Mouse (Mus musculus) limb, embryonic 12.5 days (tissue): ENCODE data around the gene Rgs8. TPM values are rescaled to one million over a fixed set of nuclear protein-coding genes. Genes with fewer than 3 reads are reported as not detected.

Experiments used
- ATAC-seq: fragments of 200-750 bp; cut with Nextera tagmentation; 2 replicates; pipeline ENCODE4 v1.8.0; 2017; ENCODE audit warnings: low read depth, moderate TSS enrichment; ENCODE audit not compliant: insufficient number of reproducible peaks, insufficient read depth, low FRiP score, low TSS enrichment
- H3K27ac ChIP-seq: fragments of 300-500 bp; sonication (generic); 2 replicates; pipeline ENCODE4 v1.5.1; 2016; ENCODE audit warnings: mild to moderate bottlenecking, moderate library complexity
- H3K27me3 ChIP-seq: fragments of 300-500 bp; sonication (generic); 2 replicates; pipeline ENCODE4 v1.6.1; 2016; ENCODE audit warnings: mild to moderate bottlenecking, moderate library complexity
- H3K36me3 ChIP-seq: fragments of 300-500 bp; sonication (generic); 2 replicates; pipeline ENCODE4 v1.6.1; 2016; ENCODE audit warnings: mild to moderate bottlenecking, moderate library complexity
- H3K4me1 ChIP-seq: fragments of 300-500 bp; sonication (generic); replicated peaks from 2 replicates; pipeline ENCODE4 v1.6.1; 2016
- H3K4me2 ChIP-seq: fragments of 300-500 bp; sonication (generic); 2 replicates; pipeline ENCODE4 v1.6.1; 2016; ENCODE audit warnings: mild to moderate bottlenecking, moderate library complexity
- H3K4me3 ChIP-seq: fragments of 300-500 bp; sonication (generic); replicated peaks from 2 replicates; pipeline ENCODE4 v1.5.1; 2016; ENCODE audit warnings: mild to moderate bottlenecking
- H3K9ac ChIP-seq: fragments of 300-500 bp; sonication (generic); replicated peaks from 2 replicates; pipeline ENCODE4 v1.6.1; 2016; ENCODE audit warnings: mild to moderate bottlenecking, moderate library complexity
- H3K9me3 ChIP-seq: fragments of 300-500 bp; sonication (generic); 2 replicates; pipeline ENCODE4 v1.6.1; 2016; ENCODE audit warnings: mild to moderate bottlenecking, moderate library complexity
- WGBS: fragments of 180-500 bp; shearing (Covaris S2); methylation state at CpG from one replicate; pipeline ENCODE4 v1.1.7; 2016; 5-methylcytosine and 5-hydroxymethylcytosine counted together
- polyA plus RNA-seq: library from polyadenylated mRNA; unstranded; fragments of >200 nt; fragmentation: Nextera tagmentation; extraction: Ambion mirVana; gene quantifications from 2 replicates; pipeline ENCODE4 v1.2.1, GENCODE M21; 2016

Rgs8 gene
- polyA plus RNA-seq, 1 experiment from 2014 or later: 1.4 TPM

DNA sequence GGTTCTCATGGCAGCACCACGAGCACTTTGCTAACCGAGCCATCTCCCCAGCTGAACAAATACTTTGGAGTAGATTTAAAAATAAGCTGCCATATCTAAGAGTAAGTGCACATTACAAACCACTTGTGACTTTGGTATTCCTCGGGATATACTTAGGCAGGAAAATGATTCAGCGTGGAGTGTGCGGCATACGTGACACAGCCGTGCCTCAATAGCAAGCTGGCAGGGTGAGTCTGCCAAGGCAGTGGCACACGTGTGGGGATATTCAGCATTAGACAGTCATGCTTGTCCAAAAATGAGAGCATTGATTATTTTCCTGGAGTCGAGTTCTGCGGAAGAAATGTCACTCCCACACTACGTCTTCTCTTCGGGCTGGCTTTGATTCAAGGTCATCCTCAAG is 21.1 kb downstream of the Rgs8 start:
- no peaks in the 10 kb centered on the region for H3K9me3 ChIP-seq
- H3K27me3 ChIP-seq: peaks cover 12% of the 10 kb centered on the region
- H3K4me1 ChIP-seq: peaks cover 8% of the 10 kb centered on the region
- ATAC-seq: no peak
- no peak overlapping the region for H3K27ac ChIP-seq
- WGBS: 90% methylated on average over 12 of the region's 12 CpGs
- no peak overlapping the region for H3K9ac ChIP-seq
- H3K4me2 ChIP-seq: no peak overlapping the region
- H3K4me3 ChIP-seq: no peak overlapping the region
- no peaks in the 10 kb centered on the region for H3K36me3 ChIP-seq

DNA sequence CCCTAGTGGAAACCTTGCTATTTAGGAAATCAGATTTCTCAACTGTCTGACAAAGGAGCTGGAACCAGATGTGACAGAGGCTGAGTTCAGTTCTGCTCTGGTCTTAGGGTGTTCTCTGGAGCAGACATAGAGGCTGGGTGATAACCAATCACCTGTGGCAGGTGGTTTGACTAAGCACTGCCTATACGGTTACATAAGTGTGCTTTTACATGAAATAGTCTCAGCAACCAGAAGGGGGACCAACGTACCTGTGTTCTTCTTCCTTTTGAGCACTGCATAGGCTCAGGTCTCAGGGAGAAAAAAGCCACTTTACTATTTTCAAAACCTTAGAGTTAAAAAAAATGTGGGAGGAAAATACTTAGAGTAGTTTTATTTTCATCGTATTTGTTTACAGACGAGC is 22.8 kb downstream of the Rgs8 start:
- no peak overlapping the region for H3K9ac ChIP-seq
- no peak overlapping the region for H3K27ac ChIP-seq
- no peak overlapping the region for H3K4me3 ChIP-seq
- peaks cover 2% of the 10 kb centered on the region; the same call in 1 of the 2 replicates for H3K27me3 ChIP-seq
- H3K36me3 ChIP-seq: no peaks in the 10 kb centered on the region
- peaks cover 20% of the 10 kb centered on the region for H3K4me1 ChIP-seq
- 85% methylated on average over 4 of the region's 4 CpGs for WGBS
- no peaks in the 10 kb centered on the region for H3K9me3 ChIP-seq
- ATAC-seq: no peak
- no peak overlapping the region for H3K4me2 ChIP-seq

DNA sequence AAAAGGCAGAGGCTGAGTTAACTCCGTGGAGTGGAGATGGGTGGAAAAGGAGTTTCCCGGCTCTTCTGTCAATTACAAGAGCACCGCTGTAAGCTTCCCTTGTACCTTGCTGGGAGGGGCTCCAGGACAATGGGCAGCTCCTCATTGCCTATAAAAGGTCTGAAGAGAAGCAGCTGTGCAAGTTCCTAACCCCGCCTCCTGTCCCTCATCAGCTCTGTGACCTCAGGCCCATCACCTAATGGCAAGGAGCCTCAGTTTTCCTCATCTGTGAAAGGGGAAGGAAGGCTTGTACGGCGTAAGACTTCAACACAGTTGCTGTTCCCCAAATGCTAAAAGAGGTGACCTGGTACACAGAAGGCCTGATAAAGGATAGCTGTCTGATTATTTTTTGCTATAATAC is 24.8 kb downstream of the Rgs8 start:
- H3K36me3 ChIP-seq: no peaks in the 10 kb centered on the region
- no peak overlapping the region for H3K27ac ChIP-seq
- peaks cover 8% of the 10 kb centered on the region for H3K27me3 ChIP-seq
- H3K9me3 ChIP-seq: no peaks in the 10 kb centered on the region
- WGBS: 56% methylated on average over 6 of the region's 6 CpGs
- H3K4me2 ChIP-seq: no peak overlapping the region
- H3K9ac ChIP-seq: no peak overlapping the region
- H3K4me1 ChIP-seq: peaks cover 20% of the 10 kb centered on the region
- H3K4me3 ChIP-seq: no peak overlapping the region
- no peak for ATAC-seq

DNA sequence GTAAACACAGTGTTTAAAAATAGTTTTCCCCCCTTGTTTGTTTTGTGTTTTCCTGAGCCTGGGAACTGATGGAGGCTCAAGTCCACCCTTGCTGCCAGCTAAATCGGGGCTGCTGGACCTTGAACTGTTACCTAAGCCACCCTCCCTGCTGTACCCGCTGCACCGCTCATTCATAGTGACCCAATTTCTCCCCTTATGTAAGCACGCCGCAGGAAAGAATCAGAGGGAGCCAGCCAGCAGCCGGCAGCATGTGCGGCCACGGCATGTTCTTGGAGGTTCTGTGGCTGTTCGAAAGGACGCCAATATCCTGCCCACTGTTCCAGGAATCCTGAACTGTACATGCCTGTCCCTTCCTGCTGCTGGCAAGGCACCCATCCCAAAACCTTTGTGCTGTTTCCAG is 26.3 kb downstream of the Rgs8 start:
- Histone ChIP-seq H3K27ac (no peak overlapping the region), H3K4me2 (no peak overlapping the region), H3K36me3 (no peaks in the 10 kb centered on the region), H3K4me1 (peaks cover 33% of the 10 kb centered on the region), H3K9ac (no peak overlapping the region), H3K9me3 (no peaks in the 10 kb centered on the region), H3K27me3 (peaks cover 8% of the 10 kb centered on the region), H3K4me3 (no peak overlapping the region)
- 72% methylated on average over 10 of the region's 10 CpGs for WGBS
- ATAC-seq: no peak

DNA sequence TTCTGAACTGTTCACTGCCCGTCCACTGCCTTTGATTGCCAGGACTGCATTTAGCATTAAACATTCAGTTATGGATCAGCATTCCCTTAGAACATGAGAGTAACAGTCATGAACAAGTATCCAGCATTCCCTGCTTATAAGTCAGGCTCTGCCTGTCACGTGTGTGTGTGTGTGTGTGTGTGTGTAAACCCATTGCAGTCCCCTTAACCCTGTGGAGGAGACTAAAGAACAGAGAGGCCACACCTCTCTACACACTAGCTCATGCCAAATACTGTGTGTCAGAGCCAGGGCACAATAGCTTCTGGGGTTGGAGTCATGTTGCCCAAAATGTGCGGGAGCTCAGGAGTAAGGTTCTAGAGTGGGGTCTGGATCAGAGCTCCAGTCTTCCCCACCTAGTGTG is 26.8 kb downstream of the Rgs8 start:
- no peak for ATAC-seq
- 72% methylated on average over 3 of the region's 3 CpGs for WGBS
- H3K4me1 ChIP-seq: peaks cover 33% of the 10 kb centered on the region
- no peak overlapping the region for H3K9ac ChIP-seq
- H3K4me3 ChIP-seq: no peak overlapping the region
- H3K27ac ChIP-seq: no peak overlapping the region
- no peak overlapping the region for H3K4me2 ChIP-seq
- peaks cover 8% of the 10 kb centered on the region for H3K27me3 ChIP-seq
- no peaks in the 10 kb centered on the region for H3K9me3 ChIP-seq
- H3K36me3 ChIP-seq: no peaks in the 10 kb centered on the region

DNA sequence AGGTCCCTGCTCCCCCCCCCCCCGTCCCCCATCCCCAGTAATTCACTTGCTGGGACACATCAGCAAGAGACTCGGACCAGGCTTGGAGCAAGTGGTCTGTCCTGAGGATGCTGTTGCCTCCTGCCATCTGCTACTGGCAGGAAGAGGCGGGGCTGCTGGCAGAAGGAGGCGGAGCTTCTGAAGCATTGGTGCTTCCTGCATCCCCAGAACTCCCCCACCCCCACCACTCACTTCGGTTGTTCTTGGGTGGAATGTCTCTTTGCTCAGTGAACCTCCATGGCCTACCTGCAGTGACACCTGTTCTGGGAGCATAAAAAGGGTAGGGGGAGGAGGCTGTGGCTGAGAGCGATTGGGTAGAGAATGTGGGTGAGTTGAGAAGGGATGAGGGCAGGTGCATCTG is 27.5 kb downstream of the Rgs8 start:
- H3K9me3 ChIP-seq: no peaks in the 10 kb centered on the region
- 56% methylated on average over 6 of the region's 6 CpGs for WGBS
- no peak for ATAC-seq
- no peaks in the 10 kb centered on the region for H3K36me3 ChIP-seq
- no peak overlapping the region for H3K27ac ChIP-seq
- peaks cover 37% of the 10 kb centered on the region for H3K4me1 ChIP-seq
- no peak overlapping the region for H3K4me2 ChIP-seq
- no peak overlapping the region for H3K9ac ChIP-seq
- H3K27me3 ChIP-seq: peaks cover 8% of the 10 kb centered on the region
- H3K4me3 ChIP-seq: no peak overlapping the region

DNA sequence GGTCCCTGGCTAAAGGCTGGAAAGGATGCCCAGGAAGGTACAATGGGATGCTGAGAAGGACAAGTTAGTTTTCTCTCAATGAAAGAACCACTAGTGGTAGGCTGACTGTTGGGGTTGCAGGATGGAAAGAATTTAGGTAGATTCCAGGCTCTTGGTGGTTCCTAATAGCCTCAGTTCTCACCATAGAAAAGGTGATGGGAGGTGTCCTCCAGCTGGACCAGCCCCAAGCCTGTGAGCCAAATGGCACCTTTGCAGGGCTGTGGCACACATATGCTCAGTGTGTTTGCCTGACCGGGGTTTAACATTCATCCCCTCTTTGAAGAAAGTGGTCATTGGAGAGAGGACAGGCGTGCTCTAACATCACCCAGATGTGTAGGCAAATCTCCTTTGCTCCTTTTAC is 28.2 kb downstream of the Rgs8 start:
- Histone ChIP-seq H3K27me3 (peaks cover 8% of the 10 kb centered on the region; the same call in 1 of the 2 replicates), H3K9ac (no peak overlapping the region), H3K9me3 (no peaks in the 10 kb centered on the region), H3K4me1 (peaks cover 44% of the 10 kb centered on the region), H3K36me3 (no peaks in the 10 kb centered on the region), H3K27ac (no peak overlapping the region), H3K4me3 (no peak overlapping the region), H3K4me2 (no peak overlapping the region)
- no peak for ATAC-seq
- WGBS: 73% methylated on average over 2 of the region's 2 CpGs

DNA sequence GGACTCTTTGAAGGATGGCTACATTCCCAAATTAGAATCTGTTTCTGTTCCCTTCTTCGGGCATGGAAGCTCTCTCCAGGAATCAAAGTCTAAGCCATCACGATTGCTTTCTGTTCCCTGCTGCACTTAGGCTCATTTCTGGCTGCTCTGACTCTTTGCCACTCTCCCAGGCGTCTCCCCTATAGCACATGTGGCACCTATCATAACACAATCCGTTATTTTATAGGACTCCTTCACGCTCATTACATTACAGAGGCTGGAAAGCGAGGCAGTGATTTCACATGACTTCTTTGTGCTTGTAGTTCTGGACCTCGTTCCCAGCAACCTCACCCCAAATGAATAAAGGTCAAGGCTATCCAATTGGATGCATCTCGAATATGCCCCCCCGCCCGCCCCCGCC is 30.4 kb downstream of the Rgs8 start:
- Histone ChIP-seq H3K27ac (no peak overlapping the region), H3K4me1 (peaks cover 39% of the 10 kb centered on the region), H3K36me3 (no peaks in the 10 kb centered on the region), H3K4me3 (no peak overlapping the region), H3K9me3 (no peaks in the 10 kb centered on the region), H3K9ac (no peak overlapping the region), H3K27me3 (peaks cover 8% of the 10 kb centered on the region; the same call in 1 of the 2 replicates), H3K4me2 (no peak overlapping the region)
- ATAC-seq: no peak
- 51% methylated on average over 10 of the region's 11 CpGs for WGBS

DNA sequence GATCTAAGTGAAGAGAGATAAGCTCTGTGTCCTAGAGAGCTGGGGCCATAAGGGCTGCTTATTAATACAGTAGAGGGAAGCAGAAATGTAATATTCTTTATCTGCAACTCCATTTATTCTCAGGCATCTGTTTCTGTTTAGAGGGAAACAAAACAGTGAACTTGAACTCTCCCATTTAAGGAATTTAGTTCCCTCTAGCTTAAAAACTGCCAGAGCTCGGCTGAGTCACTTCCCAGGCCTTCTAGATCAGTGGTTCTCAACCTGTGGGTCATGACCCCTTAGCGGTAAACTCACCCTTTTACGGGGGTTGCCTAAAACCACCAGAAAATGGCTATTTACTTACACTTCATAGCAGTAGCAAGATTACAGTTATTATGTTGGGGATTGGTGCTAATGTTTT is 32.8 kb downstream of the Rgs8 start:
- no peak overlapping the region for H3K4me2 ChIP-seq
- no peaks in the 10 kb centered on the region for H3K9me3 ChIP-seq
- H3K27me3 ChIP-seq: peaks cover 8% of the 10 kb centered on the region; the same call in 1 of the 2 replicates
- peak overlapping the region; percentile 7; the same call in 1 of the 2 replicates for H3K27ac ChIP-seq
- no peak overlapping the region for H3K9ac ChIP-seq
- H3K36me3 ChIP-seq: no peaks in the 10 kb centered on the region
- WGBS: 16% methylated on average over 3 of the region's 3 CpGs
- H3K4me3 ChIP-seq: no peak overlapping the region
- peaks cover 25% of the 10 kb centered on the region for H3K4me1 ChIP-seq
- no peak for ATAC-seq

DNA sequence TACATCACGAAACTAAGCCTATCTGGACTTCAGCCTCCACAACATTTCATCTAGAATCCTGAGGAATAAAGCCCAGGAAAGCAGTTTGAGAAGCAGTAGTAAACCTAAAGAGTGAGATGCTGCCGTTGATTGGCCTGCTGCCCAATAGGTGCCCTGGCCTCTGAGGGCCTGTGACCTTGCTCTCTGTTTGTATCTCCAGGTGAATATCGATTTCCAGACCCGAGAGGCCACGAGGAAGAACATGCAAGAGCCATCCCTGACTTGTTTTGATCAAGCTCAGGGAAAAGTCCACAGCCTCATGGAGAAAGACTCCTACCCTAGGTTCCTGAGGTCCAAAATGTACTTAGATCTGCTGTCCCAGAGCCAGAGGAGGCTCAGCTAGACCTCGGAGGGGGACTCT is 39.7 kb downstream of the Rgs8 start:
- 79% methylated on average over 6 of the region's 6 CpGs for WGBS
- Histone ChIP-seq H3K4me2 (no peak overlapping the region), H3K27me3 (no peaks in the 10 kb centered on the region), H3K9me3 (no peaks in the 10 kb centered on the region), H3K4me1 (peaks cover 7% of the 10 kb centered on the region), H3K27ac (no peak overlapping the region), H3K9ac (no peak overlapping the region), H3K36me3 (no peaks in the 10 kb centered on the region), H3K4me3 (no peak overlapping the region)
- no peak for ATAC-seq

DNA sequence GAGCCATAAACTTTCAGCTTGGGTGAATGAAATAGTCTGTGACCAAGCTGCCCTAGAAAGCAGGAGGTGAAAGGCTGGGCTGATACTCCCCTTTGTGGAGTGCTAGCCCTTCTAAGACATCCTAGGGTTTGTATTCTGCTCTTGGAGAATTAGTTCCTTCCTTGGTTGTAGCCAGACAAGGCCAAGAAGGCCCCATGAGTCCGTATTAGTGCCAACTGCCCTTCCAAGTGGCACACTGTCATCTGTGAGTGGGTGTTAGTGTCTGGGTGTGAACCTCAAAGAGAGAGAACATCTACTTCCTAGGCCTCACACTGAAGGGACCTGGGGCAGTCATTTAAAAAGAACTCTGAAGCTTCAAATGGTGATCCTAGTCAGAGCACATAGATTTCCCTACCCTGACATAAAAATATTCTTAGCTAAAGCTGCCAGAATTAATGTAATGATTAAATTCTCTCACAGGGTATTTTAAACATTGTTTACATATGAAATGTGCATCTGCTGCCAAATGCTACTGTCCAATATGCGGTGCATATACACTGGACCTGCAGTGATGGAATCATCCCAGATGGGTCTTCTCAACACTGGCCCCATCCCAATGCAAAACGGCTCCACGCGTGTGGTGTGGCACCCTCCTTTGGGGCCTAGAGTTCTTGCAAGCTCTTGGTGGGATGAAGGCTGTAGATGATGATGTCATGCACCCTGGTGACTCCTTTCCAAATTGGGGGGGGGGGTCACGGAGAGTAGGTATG is 41.7 kb downstream of the Rgs8 start:
- Histone ChIP-seq H3K9ac (no peak overlapping the region), H3K4me1 (peaks cover 26% of the 10 kb centered on the region), H3K4me2 (no peak overlapping the region), H3K4me3 (no peak overlapping the region), H3K27me3 (no peaks in the 10 kb centered on the region), H3K36me3 (no peaks in the 10 kb centered on the region), H3K9me3 (no peaks in the 10 kb centered on the region), H3K27ac (no peak overlapping the region)
- 92% methylated on average over 6 of the region's 6 CpGs for WGBS
- no peak for ATAC-seq

DNA sequence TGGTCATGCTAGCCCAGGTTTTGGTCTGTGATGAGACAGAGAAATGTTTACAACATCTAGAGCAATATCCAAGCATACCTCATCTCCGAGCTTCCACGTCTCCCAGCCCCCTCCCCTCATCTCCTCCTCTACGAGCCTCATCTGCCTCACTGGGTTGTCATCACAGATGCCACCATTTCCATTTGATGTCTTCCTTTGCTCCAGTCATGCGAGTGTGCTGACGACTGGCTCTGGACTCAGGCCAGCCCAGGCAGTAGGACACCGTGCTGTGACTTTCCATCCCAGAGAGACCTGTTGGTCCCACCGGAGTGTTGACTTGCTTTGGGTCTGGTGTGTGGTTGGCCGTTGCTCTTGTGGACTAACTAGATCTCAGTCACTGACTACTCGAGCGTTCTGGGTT is 42.6 kb downstream of the Rgs8 start:
- Histone ChIP-seq H3K4me2 (no peak overlapping the region), H3K27me3 (no peaks in the 10 kb centered on the region), H3K4me3 (no peak overlapping the region), H3K9me3 (no peaks in the 10 kb centered on the region), H3K9ac (no peak overlapping the region), H3K36me3 (no peaks in the 10 kb centered on the region), H3K27ac (no peak overlapping the region), H3K4me1 (peaks cover 32% of the 10 kb centered on the region)
- WGBS: 97% methylated on average over 10 of the region's 10 CpGs
- no peak for ATAC-seq
